Mouse (Mus musculus): ENCODE measurements around the gene Phc2. TPM values are rescaled to one million over a fixed set of nuclear protein-coding genes. Genes with fewer than 3 reads are reported as not detected.
A peak's percentile ranks its signal among the peaks of the same experiment; 100 is the strongest.

Phc2 gene
- polyA plus RNA-seq, 1 experiment from 2014 or later, result 4.2 TPM

- Histone ChIP-seq H3K27me3 (ENCODE audit: control insufficient read depth, insufficient read depth, low read depth, low read length) (no peaks in the 10 kb centered on the region), H3K4me1 (ENCODE audit: control insufficient read depth, low read depth, low read length) (peaks cover 12% of the 10 kb centered on the region), H3K9me3 (replicated peaks; ENCODE audit: control insufficient read depth, low read length) (no peaks in the 10 kb centered on the region), H3K36me3 (ENCODE audit: control insufficient read depth, insufficient read depth) (no peaks in the 10 kb centered on the region), H3K9ac (ENCODE audit: low read depth, low read length) (no peak overlapping the region), H3K4me2 (ENCODE audit: low read depth, low read length) (no peak overlapping the region), H3K4me3 (ENCODE audit: low read depth, low read length) (no peak overlapping the region), H3K27ac (ENCODE audit: low read length) (no peak overlapping the region)
- no peak for ATAC-seq (ENCODE audit: low read depth)
- 76% methylated on average over 5 of the region's 5 CpGs for WGBS (ENCODE audit: insufficient replicate concordance)
Observed at GRCm38 (mm10) chr4:128759214-128759613, 104.7 kb downstream of the Phc2 start.

- Histone ChIP-seq H3K27me3 (ENCODE audit: control insufficient read depth, insufficient read depth, low read depth, low read length) (no peaks in the 10 kb centered on the region), H3K4me3 (ENCODE audit: low read depth, low read length) (no peak overlapping the region), H3K36me3 (ENCODE audit: control insufficient read depth, insufficient read depth) (no peaks in the 10 kb centered on the region), H3K4me2 (ENCODE audit: low read depth, low read length) (no peak overlapping the region), H3K27ac (ENCODE audit: low read length) (no peak overlapping the region), H3K4me1 (ENCODE audit: control insufficient read depth, low read depth, low read length) (peaks cover 12% of the 10 kb centered on the region), H3K9me3 (replicated peaks; ENCODE audit: control insufficient read depth, low read length) (no peaks in the 10 kb centered on the region), H3K9ac (ENCODE audit: low read depth, low read length) (no peak overlapping the region)
- ATAC-seq (ENCODE audit: low read depth), result peak; percentile 80
- 21% methylated on average over 6 of the region's 6 CpGs for WGBS (ENCODE audit: insufficient replicate concordance)
Observed at GRCm38 (mm10) chr4:128760029-128760428, 105.5 kb downstream of the Phc2 start.

- no peaks in the 10 kb centered on the region for H3K9me3 ChIP-seq (replicated peaks; ENCODE audit: control insufficient read depth, low read length)
- H3K4me2 ChIP-seq (ENCODE audit: low read depth, low read length), result no peak overlapping the region
- H3K27me3 ChIP-seq (ENCODE audit: control insufficient read depth, insufficient read depth, low read depth, low read length), result no peaks in the 10 kb centered on the region
- 79% methylated on average over 20 of the region's 20 CpGs for WGBS (ENCODE audit: insufficient replicate concordance)
- ATAC-seq (ENCODE audit: low read depth), result no peak
- no peaks in the 10 kb centered on the region for H3K36me3 ChIP-seq (ENCODE audit: control insufficient read depth, insufficient read depth)
- no peak overlapping the region for H3K27ac ChIP-seq (ENCODE audit: low read length)
- no peak overlapping the region for H3K4me3 ChIP-seq (ENCODE audit: low read depth, low read length)
- H3K4me1 ChIP-seq (ENCODE audit: control insufficient read depth, low read depth, low read length), result no peaks in the 10 kb centered on the region
- H3K9ac ChIP-seq (ENCODE audit: low read depth, low read length), result no peak overlapping the region
Observed at GRCm38 (mm10) chr4:128766929-128767328, 112.4 kb downstream of the Phc2 start.

DNA sequence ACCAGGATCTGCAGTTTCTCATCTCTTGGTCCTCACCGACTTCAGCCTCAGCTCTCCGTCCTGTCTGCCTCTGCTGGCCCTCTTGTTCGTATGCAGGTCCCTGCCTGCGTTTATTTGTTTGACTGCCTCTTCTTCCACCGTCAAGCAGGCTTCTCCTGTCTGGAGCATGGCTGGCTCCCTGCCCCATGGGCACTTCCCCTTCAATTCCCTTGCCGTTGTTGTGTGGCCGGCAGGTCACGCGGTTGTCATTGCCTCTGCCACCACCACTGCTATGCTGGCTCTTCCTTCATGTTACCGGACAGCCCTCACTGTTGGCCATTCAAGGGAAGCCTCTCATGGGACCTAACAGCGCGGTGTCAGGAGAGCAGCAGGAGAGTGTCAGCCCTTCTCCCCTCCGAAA lies 113.6 kb downstream of the Phc2 start:
- Histone ChIP-seq H3K27ac (ENCODE audit: low read length) (no peak overlapping the region), H3K36me3 (ENCODE audit: control insufficient read depth, insufficient read depth) (no peaks in the 10 kb centered on the region), H3K4me2 (ENCODE audit: low read depth, low read length) (no peak overlapping the region), H3K9me3 (replicated peaks; ENCODE audit: control insufficient read depth, low read length) (no peaks in the 10 kb centered on the region), H3K9ac (ENCODE audit: low read depth, low read length) (no peak overlapping the region), H3K27me3 (ENCODE audit: control insufficient read depth, insufficient read depth, low read depth, low read length) (no peaks in the 10 kb centered on the region), H3K4me1 (ENCODE audit: control insufficient read depth, low read depth, low read length) (no peaks in the 10 kb centered on the region), H3K4me3 (ENCODE audit: low read depth, low read length) (no peak overlapping the region)
- no peak for ATAC-seq (ENCODE audit: low read depth)
- 68% methylated on average over 13 of the region's 13 CpGs for WGBS (ENCODE audit: insufficient replicate concordance)

DNA sequence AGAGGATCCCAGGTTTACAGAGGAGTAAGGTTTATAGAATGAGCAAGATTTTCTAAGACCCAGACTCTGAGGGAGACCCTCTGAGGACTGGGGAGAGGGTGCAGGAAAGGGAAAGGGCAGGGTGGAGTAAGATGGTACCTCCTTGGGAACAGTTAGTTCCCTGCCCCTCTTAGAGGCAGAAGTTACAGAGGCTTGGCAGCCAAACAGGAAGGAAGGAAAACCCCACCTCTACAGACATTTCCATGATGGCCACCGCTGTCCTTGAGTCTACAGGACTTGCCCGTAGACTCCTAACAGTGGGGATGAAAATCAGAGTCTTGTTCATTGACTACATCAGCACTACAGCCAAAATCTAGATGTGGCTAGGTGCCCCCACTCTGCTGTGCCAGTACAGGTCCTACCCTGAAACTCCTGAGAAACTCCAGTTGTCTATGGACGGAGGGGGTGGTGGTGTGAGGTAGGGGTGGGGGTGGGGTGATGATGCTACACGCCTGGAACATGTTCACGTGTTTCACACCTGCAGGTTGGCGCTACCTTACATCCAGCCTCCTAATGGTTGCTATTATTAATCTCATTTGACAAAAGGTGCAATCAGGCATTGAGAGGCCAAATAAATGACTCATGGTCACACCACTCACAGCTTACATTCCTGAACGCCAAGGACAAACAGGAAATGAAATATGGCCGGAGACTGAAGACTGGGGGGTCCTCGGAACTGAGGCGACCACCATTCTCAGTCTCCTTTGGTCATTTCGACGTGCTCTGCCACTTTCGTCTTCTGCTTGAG lies 115.3 kb downstream of the Phc2 start:
- Histone ChIP-seq H3K4me3 (ENCODE audit: low read depth, low read length) (no peak overlapping the region), H3K9ac (ENCODE audit: low read depth, low read length) (no peak overlapping the region), H3K4me2 (ENCODE audit: low read depth, low read length) (no peak overlapping the region), H3K27ac (ENCODE audit: low read length) (no peak overlapping the region), H3K4me1 (ENCODE audit: control insufficient read depth, low read depth, low read length) (no peaks in the 10 kb centered on the region), H3K27me3 (ENCODE audit: control insufficient read depth, insufficient read depth, low read depth, low read length) (no peaks in the 10 kb centered on the region), H3K9me3 (replicated peaks; ENCODE audit: control insufficient read depth, low read length) (no peaks in the 10 kb centered on the region), H3K36me3 (ENCODE audit: control insufficient read depth, insufficient read depth) (peaks cover 10% of the 10 kb centered on the region)
- WGBS (ENCODE audit: insufficient replicate concordance), result 58% methylated on average over 13 of the region's 13 CpGs
- ATAC-seq (ENCODE audit: low read depth), result no peak

DNA sequence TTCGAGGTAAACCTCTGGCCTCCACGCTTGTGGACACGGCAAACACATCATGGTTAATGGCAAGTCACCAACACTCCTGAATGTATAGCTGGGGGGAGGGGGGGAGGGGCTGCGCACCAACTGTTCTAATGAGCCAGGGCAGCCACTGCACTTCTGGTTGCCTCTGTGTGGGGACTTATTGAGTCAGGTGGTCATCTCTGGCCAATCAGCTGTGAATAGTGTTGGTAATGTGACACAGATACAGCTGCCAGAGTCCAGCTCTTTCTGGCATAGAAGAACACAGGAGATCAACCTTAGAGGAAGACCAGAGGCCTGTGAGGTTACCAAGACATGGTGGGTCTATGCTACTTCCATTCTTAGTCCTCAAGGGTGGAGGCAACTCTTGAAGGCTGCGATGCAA lies 116.2 kb downstream of the Phc2 start:
- H3K4me3 ChIP-seq (ENCODE audit: low read depth, low read length), result no peak overlapping the region
- H3K27ac ChIP-seq (ENCODE audit: low read length), result no peak overlapping the region
- H3K4me2 ChIP-seq (ENCODE audit: low read depth, low read length), result no peak overlapping the region
- H3K36me3 ChIP-seq (ENCODE audit: control insufficient read depth, insufficient read depth), result peaks cover 12% of the 10 kb centered on the region
- ATAC-seq (ENCODE audit: low read depth), result no peak
- no peaks in the 10 kb centered on the region for H3K27me3 ChIP-seq (ENCODE audit: control insufficient read depth, insufficient read depth, low read depth, low read length)
- no peaks in the 10 kb centered on the region for H3K4me1 ChIP-seq (ENCODE audit: control insufficient read depth, low read depth, low read length)
- 74% methylated on average over 5 of the region's 5 CpGs for WGBS (ENCODE audit: insufficient replicate concordance)
- H3K9me3 ChIP-seq (replicated peaks; ENCODE audit: control insufficient read depth, low read length), result no peaks in the 10 kb centered on the region
- no peak overlapping the region for H3K9ac ChIP-seq (ENCODE audit: low read depth, low read length)

- no peak overlapping the region for H3K27ac ChIP-seq (ENCODE audit: low read length)
- peaks cover 17% of the 10 kb centered on the region for H3K36me3 ChIP-seq (ENCODE audit: control insufficient read depth, insufficient read depth)
- WGBS (ENCODE audit: insufficient replicate concordance), result 81% methylated on average over 11 of the region's 11 CpGs
- no peaks in the 10 kb centered on the region for H3K4me1 ChIP-seq (ENCODE audit: control insufficient read depth, low read depth, low read length)
- ATAC-seq (ENCODE audit: low read depth), result no peak
- no peaks in the 10 kb centered on the region for H3K9me3 ChIP-seq (replicated peaks; ENCODE audit: control insufficient read depth, low read length)
- H3K4me2 ChIP-seq (ENCODE audit: low read depth, low read length), result no peak overlapping the region
- H3K27me3 ChIP-seq (ENCODE audit: control insufficient read depth, insufficient read depth, low read depth, low read length), result no peaks in the 10 kb centered on the region
- H3K9ac ChIP-seq (ENCODE audit: low read depth, low read length), result no peak overlapping the region
- H3K4me3 ChIP-seq (ENCODE audit: low read depth, low read length), result no peak overlapping the region
Observed at GRCm38 (mm10) chr4:128773820-128774219, 119.3 kb downstream of the Phc2 start.

DNA sequence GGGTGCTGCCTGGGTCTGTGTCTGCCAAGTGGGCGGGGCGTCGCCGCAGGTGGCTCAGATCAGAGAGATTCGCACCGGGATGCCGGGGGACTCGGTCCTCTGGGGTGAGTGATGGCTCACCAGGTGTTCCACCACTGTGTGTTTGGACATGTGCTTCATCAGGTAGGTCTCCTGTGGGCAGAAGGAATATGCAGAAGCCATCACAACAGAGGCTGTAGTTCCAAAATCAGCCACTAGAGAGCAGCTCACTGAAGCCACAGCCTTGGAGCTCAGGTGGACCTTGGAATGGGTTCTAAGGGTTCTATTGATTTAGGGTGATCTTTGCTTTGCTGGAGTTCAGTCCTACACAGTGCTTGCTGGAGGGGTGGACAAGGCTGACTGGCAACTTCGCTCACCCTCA lies 120.0 kb downstream of the Phc2 start:
- H3K27ac ChIP-seq (ENCODE audit: low read length), result no peak overlapping the region
- 83% methylated on average over 9 of the region's 9 CpGs for WGBS (ENCODE audit: insufficient replicate concordance)
- H3K4me3 ChIP-seq (ENCODE audit: low read depth, low read length), result no peak overlapping the region
- no peak overlapping the region for H3K9ac ChIP-seq (ENCODE audit: low read depth, low read length)
- H3K4me1 ChIP-seq (ENCODE audit: control insufficient read depth, low read depth, low read length), result no peaks in the 10 kb centered on the region
- ATAC-seq (ENCODE audit: low read depth), result peak; percentile 22; the same call in 1 of the 2 replicates
- no peaks in the 10 kb centered on the region for H3K27me3 ChIP-seq (ENCODE audit: control insufficient read depth, insufficient read depth, low read depth, low read length)
- H3K9me3 ChIP-seq (replicated peaks; ENCODE audit: control insufficient read depth, low read length), result no peaks in the 10 kb centered on the region
- no peak overlapping the region for H3K4me2 ChIP-seq (ENCODE audit: low read depth, low read length)
- H3K36me3 ChIP-seq (ENCODE audit: control insufficient read depth, insufficient read depth), result peaks cover 17% of the 10 kb centered on the region

GRCm38 (mm10) chr4:128776568-128777289 lies 122.2 kb downstream of the Phc2 start:
- no peak overlapping the region for H3K4me3 ChIP-seq (ENCODE audit: low read depth, low read length)
- WGBS (ENCODE audit: insufficient replicate concordance), result 52% methylated on average over 20 of the region's 20 CpGs
- H3K27ac ChIP-seq (ENCODE audit: low read length), result no peak overlapping the region
- no peak overlapping the region for H3K9ac ChIP-seq (ENCODE audit: low read depth, low read length)
- no peaks in the 10 kb centered on the region for H3K9me3 ChIP-seq (replicated peaks; ENCODE audit: control insufficient read depth, low read length)
- H3K4me2 ChIP-seq (ENCODE audit: low read depth, low read length), result no peak overlapping the region
- peak; percentile 33; the same call in 1 of the 2 replicates for ATAC-seq (ENCODE audit: low read depth)
- no peaks in the 10 kb centered on the region for H3K4me1 ChIP-seq (ENCODE audit: control insufficient read depth, low read depth, low read length)
- H3K27me3 ChIP-seq (ENCODE audit: control insufficient read depth, insufficient read depth, low read depth, low read length), result no peaks in the 10 kb centered on the region
- peaks cover 17% of the 10 kb centered on the region for H3K36me3 ChIP-seq (ENCODE audit: control insufficient read depth, insufficient read depth)

Measured in liver, embryonic 16.5 days (tissue).